Mouse (Mus musculus): ENCODE data around the gene Ninj1. TPM values are rescaled to one million over a fixed set of nuclear protein-coding genes. Genes with fewer than 3 reads are reported as not detected.

Gene Ninj1
- polyA plus RNA-seq (2014; fragmentation: Nextera tagmentation; extraction: Ambion mirVana), result 63.0 and 64.1 TPM in 2 replicates

DNA sequence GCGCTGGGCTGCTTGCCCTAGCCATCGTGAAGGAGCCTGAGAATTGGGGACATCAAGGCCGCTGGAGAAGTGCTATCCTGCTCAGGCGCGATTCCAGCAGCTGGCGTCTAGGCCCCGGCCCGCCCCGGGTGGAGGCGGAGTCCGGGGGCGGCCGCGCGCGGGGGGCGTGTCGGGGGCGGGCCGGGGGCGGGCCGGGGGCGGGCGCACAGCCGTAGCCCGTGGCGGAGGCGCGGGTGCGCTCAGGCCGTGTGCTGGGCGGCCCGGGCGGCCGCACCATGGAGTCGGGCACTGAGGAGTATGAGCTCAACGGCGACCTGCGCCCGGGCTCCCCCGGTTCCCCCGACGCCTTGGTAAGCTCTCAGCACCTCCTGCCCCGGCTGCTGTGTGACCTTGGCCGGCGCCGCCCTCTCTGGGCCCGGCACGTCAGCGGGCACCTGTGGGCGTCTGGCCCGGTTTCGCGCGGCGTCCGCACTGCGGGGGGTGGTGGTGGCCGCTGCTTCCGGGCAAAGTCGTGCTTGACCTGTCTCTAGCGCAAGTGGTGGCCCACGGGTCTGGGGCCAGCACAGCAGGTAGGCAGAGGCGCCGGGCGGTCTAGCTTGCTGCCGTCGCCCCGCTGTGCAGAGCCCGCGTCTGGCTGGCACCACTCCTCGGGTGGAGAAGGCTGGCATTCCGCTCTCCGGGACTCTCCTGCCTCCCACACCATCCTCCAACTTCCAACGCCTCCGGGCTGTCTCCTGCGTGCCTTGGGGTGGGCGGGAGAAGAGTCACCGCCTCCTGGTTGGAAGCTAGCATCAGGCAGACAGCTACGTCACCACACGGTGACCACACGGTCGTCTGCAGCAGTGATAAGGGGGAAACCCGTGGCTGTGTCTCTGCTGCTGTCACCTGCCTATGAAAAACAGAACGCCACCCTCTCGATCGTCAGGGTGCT, at the start of gene Ninj1:
Gene Ninj1, plus strand, starts transcription at position 198 of the 931 bp plus-strand sequence.
- peak within 1 kb of the TSS; percentile 73 for H3K27ac ChIP-seq (ENCODE audit: low read depth)
- H3K9ac ChIP-seq (ENCODE audit: low read length), result peak within 1 kb of the TSS; percentile 65
- no peaks in the 10 kb centered on the region for H3K27me3 ChIP-seq (replicated peaks; ENCODE audit: control insufficient read depth, insufficient read depth, low read length)
- H3K4me1 ChIP-seq (replicated peaks; ENCODE audit: control insufficient read depth, insufficient read depth, low read length), result peaks cover 34% of the 10 kb centered on the region
- H3K9me3 ChIP-seq (ENCODE audit: control insufficient read depth, low read length), result 0 out of 2 replicates have a peak, but pooled peaks cover 3% of the 10 kb centered on the region
- under 1% methylated on average over 84 of the region's 87 CpGs for whole genome bisulfite sequencing
- H3K4me3 ChIP-seq (ENCODE audit: low read depth, low read length), result peak within 1 kb of the TSS; percentile 81
- DNase-seq (ENCODE audit: low spot score) (peak; percentile 86), ATAC-seq (replicated peaks; ENCODE audit: low FRiP score, low TSS enrichment, low read depth) (peak; percentile 91)
- no peaks in the 10 kb centered on the region for H3K36me3 ChIP-seq (ENCODE audit: control insufficient read depth, insufficient read depth, low read length)
- peak within 1 kb of the TSS; percentile 99 for H3K4me2 ChIP-seq (ENCODE audit: low read length)

GRCm38 (mm10) chr13:49140567-49140966, 46.7 kb upstream of the Ninj1 start:
- 48% methylated on average over 4 of the region's 4 CpGs for WGBS
- peak; percentile 69; the same call in 1 of the 2 replicates for ATAC-seq (replicated peaks; ENCODE audit: low FRiP score, low TSS enrichment, low read depth)
- Histone ChIP-seq H3K4me2 (ENCODE audit: low read length) (no peak overlapping the region), H3K9ac (ENCODE audit: low read length) (no peak overlapping the region), H3K4me1 (replicated peaks; ENCODE audit: control insufficient read depth, insufficient read depth, low read length) (peaks cover 2% of the 10 kb centered on the region; the same call in 1 of the 2 replicates), H3K36me3 (ENCODE audit: control insufficient read depth, insufficient read depth, low read length) (no peaks in the 10 kb centered on the region), H3K27ac (ENCODE audit: low read depth) (no peak overlapping the region), H3K27me3 (replicated peaks; ENCODE audit: control insufficient read depth, insufficient read depth, low read length) (no peaks in the 10 kb centered on the region; the same call in 1 of the 2 replicates), H3K4me3 (ENCODE audit: low read depth, low read length) (no peak overlapping the region), H3K9me3 (ENCODE audit: control insufficient read depth, low read length) (no peaks in the 10 kb centered on the region)
- no peak for DNase-seq (ENCODE audit: low spot score)

DNA sequence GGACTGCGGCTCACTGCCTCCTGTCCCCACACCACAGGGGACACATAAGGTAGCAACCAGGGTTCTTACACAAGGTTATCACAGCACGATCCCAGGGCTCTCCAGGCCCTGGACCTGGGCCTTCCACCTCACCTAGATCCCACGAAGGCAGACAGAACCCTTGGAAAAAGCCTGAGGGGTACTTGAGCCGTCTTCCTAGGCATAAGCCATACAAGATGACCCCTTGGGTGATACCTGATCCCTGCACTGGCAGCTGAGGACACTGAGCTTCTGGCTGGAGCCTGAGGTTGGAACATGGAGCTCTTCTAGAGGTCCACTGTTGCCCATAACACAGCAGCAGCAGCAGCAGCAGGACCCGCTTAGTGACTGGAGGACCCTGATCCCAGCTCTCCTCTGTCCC, 44.9 kb upstream of the Ninj1 start:
- ATAC-seq (replicated peaks; ENCODE audit: low FRiP score, low TSS enrichment, low read depth) (no peak), DNase-seq (ENCODE audit: low spot score) (no peak)
- Histone ChIP-seq H3K9me3 (ENCODE audit: control insufficient read depth, low read length) (no peaks in the 10 kb centered on the region), H3K4me2 (ENCODE audit: low read length) (no peak overlapping the region), H3K4me3 (ENCODE audit: low read depth, low read length) (no peak overlapping the region), H3K27ac (ENCODE audit: low read depth) (no peak overlapping the region), H3K4me1 (replicated peaks; ENCODE audit: control insufficient read depth, insufficient read depth, low read length) (peaks cover 11% of the 10 kb centered on the region; the same call in 1 of the 2 replicates), H3K9ac (ENCODE audit: low read length) (no peak overlapping the region), H3K36me3 (ENCODE audit: control insufficient read depth, insufficient read depth, low read length) (no peaks in the 10 kb centered on the region), H3K27me3 (replicated peaks; ENCODE audit: control insufficient read depth, insufficient read depth, low read length) (peaks cover 11% of the 10 kb centered on the region)
- 75% methylated on average over 5 of the region's 5 CpGs for WGBS

GRCm38 (mm10) chr13:49143323-49143722, 44.0 kb upstream of the Ninj1 start:
- no peak for ATAC-seq (replicated peaks; ENCODE audit: low FRiP score, low TSS enrichment, low read depth)

GRCm38 (mm10) chr13:49144451-49144850, 42.8 kb upstream of the Ninj1 start:
- Histone ChIP-seq H3K36me3 (ENCODE audit: control insufficient read depth, insufficient read depth, low read length) (no peaks in the 10 kb centered on the region), H3K4me3 (ENCODE audit: low read depth, low read length) (no peak overlapping the region), H3K9me3 (ENCODE audit: control insufficient read depth, low read length) (no peaks in the 10 kb centered on the region), H3K4me1 (replicated peaks; ENCODE audit: control insufficient read depth, insufficient read depth, low read length) (peaks cover 11% of the 10 kb centered on the region; the same call in 1 of the 2 replicates), H3K27ac (ENCODE audit: low read depth) (no peak overlapping the region), H3K4me2 (ENCODE audit: low read length) (no peak overlapping the region), H3K9ac (ENCODE audit: low read length) (no peak overlapping the region), H3K27me3 (replicated peaks; ENCODE audit: control insufficient read depth, insufficient read depth, low read length) (peaks cover 20% of the 10 kb centered on the region)
- 57% methylated on average over 6 of the region's 6 CpGs for WGBS
- ATAC-seq (replicated peaks; ENCODE audit: low FRiP score, low TSS enrichment, low read depth) (no peak), DNase-seq (ENCODE audit: low spot score) (no peak)

More at GRCm38 (mm10) chr13:49143323-49143722, 44.0 kb upstream of the Ninj1 start:
- no peaks in the 10 kb centered on the region for H3K36me3 ChIP-seq (ENCODE audit: control insufficient read depth, insufficient read depth, low read length)
- no peak overlapping the region for H3K9ac ChIP-seq (ENCODE audit: low read length)
- WGBS, result 90% methylated on average over 7 of the region's 7 CpGs
- no peak overlapping the region for H3K4me3 ChIP-seq (ENCODE audit: low read depth, low read length)
- no peak for DNase-seq (ENCODE audit: low spot score)
- no peaks in the 10 kb centered on the region for H3K9me3 ChIP-seq (ENCODE audit: control insufficient read depth, low read length)
- H3K4me1 ChIP-seq (replicated peaks; ENCODE audit: control insufficient read depth, insufficient read depth, low read length), result peaks cover 11% of the 10 kb centered on the region; the same call in 1 of the 2 replicates
- H3K27me3 ChIP-seq (replicated peaks; ENCODE audit: control insufficient read depth, insufficient read depth, low read length), result peaks cover 14% of the 10 kb centered on the region
- H3K4me2 ChIP-seq (ENCODE audit: low read length), result no peak overlapping the region
- no peak overlapping the region for H3K27ac ChIP-seq (ENCODE audit: low read depth)

DNA sequence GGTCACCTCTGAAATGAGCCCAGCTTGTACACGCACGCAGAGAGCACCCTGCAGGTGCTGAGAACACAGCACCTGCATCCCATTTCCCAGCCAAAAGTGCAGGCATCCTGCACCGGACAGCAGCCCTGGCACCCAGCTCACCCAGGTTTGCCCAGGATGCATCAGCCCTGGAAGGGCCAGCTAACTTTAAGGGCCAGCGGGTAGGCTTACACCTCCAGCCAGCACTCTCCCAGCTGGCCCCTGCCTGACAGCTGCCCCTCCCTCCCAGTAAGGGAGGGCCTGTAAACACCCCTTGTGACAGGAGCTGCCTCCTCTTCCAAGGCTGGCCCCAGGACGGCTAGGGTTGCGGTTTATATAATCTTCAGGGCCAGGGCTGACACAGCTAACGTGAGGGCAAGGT, 41.9 kb upstream of the Ninj1 start:
- no peak for ATAC-seq (replicated peaks; ENCODE audit: low FRiP score, low TSS enrichment, low read depth)
- H3K4me1 ChIP-seq (replicated peaks; ENCODE audit: control insufficient read depth, insufficient read depth, low read length), result peaks cover 11% of the 10 kb centered on the region; the same call in 1 of the 2 replicates
- H3K4me2 ChIP-seq (ENCODE audit: low read length), result no peak overlapping the region
- H3K27ac ChIP-seq (ENCODE audit: low read depth), result no peak overlapping the region
- 47% methylated on average over 7 of the region's 7 CpGs for WGBS
- H3K9ac ChIP-seq (ENCODE audit: low read length), result no peak overlapping the region
- H3K27me3 ChIP-seq (replicated peaks; ENCODE audit: control insufficient read depth, insufficient read depth, low read length), result peaks cover 20% of the 10 kb centered on the region
- H3K9me3 ChIP-seq (ENCODE audit: control insufficient read depth, low read length), result no peaks in the 10 kb centered on the region
- no peaks in the 10 kb centered on the region for H3K36me3 ChIP-seq (ENCODE audit: control insufficient read depth, insufficient read depth, low read length)
- no peak for DNase-seq (ENCODE audit: low spot score)
- no peak overlapping the region for H3K4me3 ChIP-seq (ENCODE audit: low read depth, low read length)

DNA sequence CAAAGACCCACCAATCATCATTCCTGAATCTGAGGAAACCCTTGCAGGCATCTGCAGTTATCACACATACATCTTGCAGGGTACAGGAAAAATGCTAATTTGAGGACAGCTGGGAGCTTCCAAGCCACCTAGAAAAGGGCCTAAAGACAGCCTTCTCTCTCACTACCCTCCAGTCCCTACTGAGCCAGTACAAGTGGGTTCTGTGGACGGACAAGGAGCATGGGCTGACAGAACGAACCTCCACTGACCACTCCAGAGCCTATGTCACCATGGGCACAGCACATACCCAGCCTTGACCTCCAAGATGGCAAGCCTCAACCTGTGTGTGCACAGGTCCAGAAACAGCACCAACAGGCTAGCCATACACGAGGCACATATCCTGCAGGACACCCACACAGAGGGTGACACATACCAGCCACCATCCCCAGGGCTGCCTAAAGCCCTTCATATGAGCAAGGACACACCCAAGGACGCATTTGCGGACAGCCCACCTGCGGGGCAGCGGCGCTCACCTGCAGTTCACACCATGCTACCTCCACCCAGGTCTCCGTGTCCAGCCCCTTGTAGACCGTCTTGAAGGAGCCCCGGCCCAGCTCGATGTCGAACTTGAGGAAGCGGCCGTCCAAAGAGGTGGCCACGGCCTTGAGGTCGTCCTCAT, 41.1 kb upstream of the Ninj1 start:
- 28% methylated on average over 17 of the region's 17 CpGs for WGBS
- Histone ChIP-seq H3K4me3 (ENCODE audit: low read depth, low read length) (peak overlapping the region; percentile 71), H3K9me3 (ENCODE audit: control insufficient read depth, low read length) (no peaks in the 10 kb centered on the region), H3K27ac (ENCODE audit: low read depth) (no peak overlapping the region), H3K9ac (ENCODE audit: low read length) (peak overlapping the region; percentile 62; the same call in 1 of the 2 replicates), H3K4me1 (replicated peaks; ENCODE audit: control insufficient read depth, insufficient read depth, low read length) (peaks cover 9% of the 10 kb centered on the region; the same call in 1 of the 2 replicates), H3K27me3 (replicated peaks; ENCODE audit: control insufficient read depth, insufficient read depth, low read length) (peaks cover 20% of the 10 kb centered on the region), H3K4me2 (ENCODE audit: low read length) (peak overlapping the region; percentile 97), H3K36me3 (ENCODE audit: control insufficient read depth, insufficient read depth, low read length) (no peaks in the 10 kb centered on the region)
- ATAC-seq (replicated peaks; ENCODE audit: low FRiP score, low TSS enrichment, low read depth) (no peak), DNase-seq (ENCODE audit: low spot score) (no peak)

GRCm38 (mm10) chr13:49146698-49147006, 40.6 kb upstream of the Ninj1 start:
- H3K4me3 ChIP-seq (ENCODE audit: low read depth, low read length), result peak overlapping the region; percentile 71
- H3K36me3 ChIP-seq (ENCODE audit: control insufficient read depth, insufficient read depth, low read length), result no peaks in the 10 kb centered on the region
- H3K27me3 ChIP-seq (replicated peaks; ENCODE audit: control insufficient read depth, insufficient read depth, low read length), result peaks cover 20% of the 10 kb centered on the region
- H3K4me1 ChIP-seq (replicated peaks; ENCODE audit: control insufficient read depth, insufficient read depth, low read length), result peaks cover 9% of the 10 kb centered on the region; the same call in 1 of the 2 replicates
- H3K9me3 ChIP-seq (ENCODE audit: control insufficient read depth, low read length), result no peaks in the 10 kb centered on the region
- peak overlapping the region; percentile 97 for H3K4me2 ChIP-seq (ENCODE audit: low read length)
- ATAC-seq (replicated peaks; ENCODE audit: low FRiP score, low TSS enrichment, low read depth), result peak; percentile 9; the same call in 1 of the 2 replicates
- no peak overlapping the region for H3K27ac ChIP-seq (ENCODE audit: low read depth)
- under 1% methylated on average over 44 of the region's 44 CpGs for WGBS
- H3K9ac ChIP-seq (ENCODE audit: low read length), result peak overlapping the region; percentile 62
- DNase-seq (ENCODE audit: low spot score), result peak; percentile 66
